ENCODE assay signal across 17 mouse cellular contexts in genomic region chr17:48431054-48431453, GRCm38 (mm10). TPM values are rescaled to one million over a fixed set of nuclear protein-coding genes. Genes with fewer than 3 reads are reported as not detected.
DNase-seq lines count a peak whose midpoint lies in the region; ATAC-seq and TF ChIP-seq lines count a peak whose summit lies in the region.
"Had no signal": no experiment of that assay in that cellular context is flagged by ENCODE, and none has a peak within 500 bp of the region (broad histone marks: within the 10 kb centered on the region; RNA-seq: fewer than 3 reads in every experiment).

No protein-coding gene starts in this region.

- H3K9ac ChIP-seq in heart, embryonic 12.5 days = peak overlapping the region; percentile 85
- H3K9ac ChIP-seq in kidney, postnatal 0 days (ENCODE audit: low read depth, low read length) = no peak overlapping the region
- no peak overlapping the region for H3K9ac ChIP-seq in intestine, embryonic 15.5 days
- no peak overlapping the region for H3K9ac ChIP-seq in stomach, embryonic 16.5 days (ENCODE audit: low read length)
- H3K9ac ChIP-seq: embryonic facial prominence, embryonic 15.5 days; forebrain, embryonic 12.5 days; liver, embryonic 13.5 days; neural tube, embryonic 13.5 days had no signal

- no peaks in the 10 kb centered on the region for H3K27me3 ChIP-seq in heart, embryonic 12.5 days (replicated peaks)
- no peaks in the 10 kb centered on the region for H3K27me3 ChIP-seq in kidney, postnatal 0 days (ENCODE audit: insufficient read depth, low read length)
- H3K27me3 ChIP-seq in intestine, embryonic 15.5 days (replicated peaks) = no peaks in the 10 kb centered on the region
- no peaks in the 10 kb centered on the region for H3K27me3 ChIP-seq in stomach, embryonic 16.5 days (ENCODE audit: control insufficient read depth, insufficient read depth, low read length)
- H3K27me3 ChIP-seq: embryonic facial prominence, embryonic 15.5 days; forebrain, embryonic 12.5 days; liver, embryonic 13.5 days; neural tube, embryonic 13.5 days had no signal

- TF ChIP-seq CTCF in kidney, postnatal 0 days (IDR thresholded peaks at IDR 0.05; ENCODE audit: low read depth) = no peak

- no peaks in the 10 kb centered on the region for H3K9me3 ChIP-seq in heart, embryonic 12.5 days (replicated peaks)
- H3K9me3 ChIP-seq in kidney, postnatal 0 days (replicated peaks; ENCODE audit: low read length) = no peaks in the 10 kb centered on the region
- no peaks in the 10 kb centered on the region for H3K9me3 ChIP-seq in intestine, embryonic 15.5 days
- no peaks in the 10 kb centered on the region for H3K9me3 ChIP-seq in stomach, embryonic 16.5 days (replicated peaks; ENCODE audit: control insufficient read depth, low read length)
- H3K9me3 ChIP-seq: embryonic facial prominence, embryonic 15.5 days; forebrain, embryonic 12.5 days; liver, embryonic 13.5 days; neural tube, embryonic 13.5 days had no signal

- H3K36me3 ChIP-seq in heart, embryonic 12.5 days = 0 out of 2 replicates have a peak, but pooled peaks cover 4% of the 10 kb centered on the region
- no peaks in the 10 kb centered on the region for H3K36me3 ChIP-seq in kidney, postnatal 0 days (ENCODE audit: insufficient read depth, low read length)
- H3K36me3 ChIP-seq in intestine, embryonic 15.5 days = no peaks in the 10 kb centered on the region
- no peaks in the 10 kb centered on the region for H3K36me3 ChIP-seq in stomach, embryonic 16.5 days (ENCODE audit: control insufficient read depth, insufficient read depth, low read length)
- H3K36me3 ChIP-seq: embryonic facial prominence, embryonic 15.5 days; forebrain, embryonic 12.5 days; liver, embryonic 13.5 days; neural tube, embryonic 13.5 days had no signal

- 55% methylated on average over 5 of the region's 5 CpGs for WGBS in heart, embryonic 12.5 days
- WGBS in kidney, postnatal 0 days = 57% methylated on average over 5 of the region's 5 CpGs
- WGBS in intestine, embryonic 15.5 days = 64% methylated on average over 5 of the region's 5 CpGs
- WGBS in stomach, embryonic 16.5 days = 61% methylated on average over 5 of the region's 5 CpGs

- ATAC-seq in heart, embryonic 12.5 days (ENCODE audit: insufficient number of reproducible peaks, low FRiP score) = no peak
- ATAC-seq in kidney, postnatal 0 days (replicated peaks; ENCODE audit: low FRiP score, low read depth) = no peak
- no peak for ATAC-seq in intestine, embryonic 15.5 days
- no peak for ATAC-seq in stomach, embryonic 16.5 days (ENCODE audit: insufficient read depth, low FRiP score)

- peak overlapping the region; percentile 61 for H3K4me3 ChIP-seq in heart, embryonic 12.5 days
- no peak overlapping the region for H3K4me3 ChIP-seq in kidney, postnatal 0 days (replicated peaks; ENCODE audit: low read depth, low read length)
- no peak overlapping the region for H3K4me3 ChIP-seq in intestine, embryonic 15.5 days (replicated peaks)
- no peak overlapping the region for H3K4me3 ChIP-seq in stomach, embryonic 16.5 days (replicated peaks; ENCODE audit: low read length)
- H3K4me3 ChIP-seq: forebrain, embryonic 12.5 days; liver, embryonic 13.5 days; neural tube, embryonic 13.5 days had no signal

- H3K4me2 ChIP-seq in heart, embryonic 12.5 days = peak overlapping the region; percentile 81
- H3K4me2 ChIP-seq in kidney, postnatal 0 days (ENCODE audit: low read length) = no peak overlapping the region
- H3K4me2 ChIP-seq in intestine, embryonic 15.5 days (replicated peaks) = no peak overlapping the region
- H3K4me2 ChIP-seq in stomach, embryonic 16.5 days (ENCODE audit: low read depth, low read length) = no peak overlapping the region
- H3K4me2 ChIP-seq: embryonic facial prominence, embryonic 15.5 days; forebrain, embryonic 12.5 days; liver, embryonic 13.5 days; neural tube, embryonic 13.5 days had no signal

- DNase-seq in heart, postnatal 25 days (ENCODE audit: low spot score) = no peak
- no peak for DNase-seq in kidney, postnatal 0 days (ENCODE audit: low spot score)
- DNase-seq in kidney, adult 8-10 months = no peak
- no peak for DNase-seq in layer of hippocampus, postnatal 14 days (ENCODE audit: low spot score in 2 of 2)
- DNase-seq: adrenal gland, postnatal 10 days; cerebellum, adult 2 months; left cerebral cortex, postnatal 4 days; liver, embryonic 13.5 days; retina, postnatal 1 day had no signal

- peak overlapping the region; percentile 98 for H3K27ac ChIP-seq in heart, embryonic 12.5 days (ENCODE audit: poor library complexity, severe bottlenecking)
- peak overlapping the region; percentile 5; the same call in 1 of the 2 replicates for H3K27ac ChIP-seq in kidney, postnatal 0 days
- peak overlapping the region; percentile 67 for H3K27ac ChIP-seq in intestine, embryonic 15.5 days
- peak overlapping the region; percentile 70 for H3K27ac ChIP-seq in stomach, embryonic 16.5 days (ENCODE audit: low read length)
- H3K27ac ChIP-seq: embryonic facial prominence, embryonic 15.5 days; forebrain, embryonic 12.5 days; liver, embryonic 13.5 days; neural tube, embryonic 13.5 days had no signal

- intact Hi-C loops in heart, postnatal 25 days (cut with DNase I) = no loop called here

- peaks cover 84% of the 10 kb centered on the region for H3K4me1 ChIP-seq in heart, embryonic 12.5 days (replicated peaks)
- peaks cover 24% of the 10 kb centered on the region for H3K4me1 ChIP-seq in kidney, postnatal 0 days (replicated peaks; ENCODE audit: insufficient read depth, low read length)
- H3K4me1 ChIP-seq in intestine, embryonic 15.5 days (replicated peaks) = peaks cover 53% of the 10 kb centered on the region
- peaks cover 55% of the 10 kb centered on the region for H3K4me1 ChIP-seq in stomach, embryonic 16.5 days (ENCODE audit: control insufficient read depth, insufficient read depth, low read length)

RNA-seq across cellular contexts. Expression of gene Apobec2, which starts 1.7 kb away (rescaled TPM):
- polyA plus RNA-seq in heart, embryonic 12.5 days (2016; fragmentation: Nextera tagmentation; extraction: Ambion mirVana) = 199 and 207 TPM in 2 replicates
- 100 to 1,000 TPM; 245 to 262 TPM for total RNA-seq in heart, postnatal 25 days (2021)
- polyA plus RNA-seq in kidney, postnatal 0 days (2015; fragmentation: Nextera tagmentation; extraction: Ambion mirVana) = 0.80 and 0.93 TPM in 2 replicates
- 3.8 and 4.1 TPM in 2 replicates for polyA plus RNA-seq in intestine, embryonic 15.5 days (2015; fragmentation: Nextera tagmentation; extraction: Ambion mirVana)
- polyA plus RNA-seq in stomach, embryonic 16.5 days (2015; fragmentation: Nextera tagmentation; extraction: Ambion mirVana) = 5.6 and 31.0 TPM in 2 replicates
- under 1 TPM; 0.30 to 0.45 TPM for total RNA-seq in layer of hippocampus, postnatal 14 days (2021)
- total RNA-seq: hematopoietic stem cell, adult 5-6 weeks had no signal

RNA-seq across cellular contexts. Expression of gene Tspo2, which starts 20.3 kb away (rescaled TPM):
- 4.5 and 5.7 TPM in 2 replicates for polyA plus RNA-seq in heart, embryonic 12.5 days (2016; fragmentation: Nextera tagmentation; extraction: Ambion mirVana)
- total RNA-seq in heart, postnatal 25 days (2021) = 1 to 10 TPM in 1 of 2 experiments, under 1 TPM in 1; 0.91 to 1.2 TPM
- 0.62 and 1.2 TPM in 2 replicates for polyA plus RNA-seq in kidney, postnatal 0 days (2015; fragmentation: Nextera tagmentation; extraction: Ambion mirVana)
- 3.5 and 4.4 TPM in 2 replicates for polyA plus RNA-seq in intestine, embryonic 15.5 days (2015; fragmentation: Nextera tagmentation; extraction: Ambion mirVana)
- 8.1 and 8.5 TPM in 2 replicates for polyA plus RNA-seq in stomach, embryonic 16.5 days (2015; fragmentation: Nextera tagmentation; extraction: Ambion mirVana)
- under 1 TPM in 1 of 2 experiments, not detected in 1; 0.79 TPM for total RNA-seq in layer of hippocampus, postnatal 14 days (2021)
- polyA plus RNA-seq: urinary bladder, adult 2 months had no signal

RNA-seq across cellular contexts. Expression of gene Oard1, which starts 21.2 kb away (rescaled TPM):
- 43.6 and 45.4 TPM in 2 replicates for polyA plus RNA-seq in heart, embryonic 12.5 days (2016; fragmentation: Nextera tagmentation; extraction: Ambion mirVana)
- total RNA-seq in heart, postnatal 25 days (2021) = 10 to 100 TPM; 12.9 to 14.3 TPM
- 77.5 and 82.6 TPM in 2 replicates for polyA plus RNA-seq in kidney, postnatal 0 days (2015; fragmentation: Nextera tagmentation; extraction: Ambion mirVana)
- 72.8 and 73.2 TPM in 2 replicates for polyA plus RNA-seq in intestine, embryonic 15.5 days (2015; fragmentation: Nextera tagmentation; extraction: Ambion mirVana)
- polyA plus RNA-seq in stomach, embryonic 16.5 days (2015; fragmentation: Nextera tagmentation; extraction: Ambion mirVana) = 54.4 and 54.5 TPM in 2 replicates
- total RNA-seq in layer of hippocampus, postnatal 14 days (2021) = 10 to 100 TPM; 10.7 to 11.2 TPM

RNA-seq across cellular contexts. Expression of gene Nfya, which starts 21.3 kb away (rescaled TPM):
- 13.7 and 14.0 TPM in 2 replicates for polyA plus RNA-seq in heart, embryonic 12.5 days (2016; fragmentation: Nextera tagmentation; extraction: Ambion mirVana)
- total RNA-seq in heart, postnatal 25 days (2021) = 10 to 100 TPM; 19.6 to 21.4 TPM
- 8.0 and 8.1 TPM in 2 replicates for polyA plus RNA-seq in kidney, postnatal 0 days (2015; fragmentation: Nextera tagmentation; extraction: Ambion mirVana)
- 11.2 and 12.5 TPM in 2 replicates for polyA plus RNA-seq in intestine, embryonic 15.5 days (2015; fragmentation: Nextera tagmentation; extraction: Ambion mirVana)
- polyA plus RNA-seq in stomach, embryonic 16.5 days (2015; fragmentation: Nextera tagmentation; extraction: Ambion mirVana) = 11.3 and 12.4 TPM in 2 replicates
- total RNA-seq in layer of hippocampus, postnatal 14 days (2021) = 10 to 100 TPM; 30.3 to 42.0 TPM

RNA-seq across cellular contexts. Expression of gene Unc5cl, which starts 23.6 kb away (rescaled TPM):
- polyA plus RNA-seq in heart, embryonic 12.5 days (2016; fragmentation: Nextera tagmentation; extraction: Ambion mirVana) = 0.09 and 0.36 TPM in 2 replicates
- under 1 TPM; 0.14 to 0.16 TPM for total RNA-seq in heart, postnatal 25 days (2021)
- polyA plus RNA-seq in kidney, postnatal 0 days (2015; fragmentation: Nextera tagmentation; extraction: Ambion mirVana) = 3.6 and 3.9 TPM in 2 replicates
- polyA plus RNA-seq in intestine, embryonic 15.5 days (2015; fragmentation: Nextera tagmentation; extraction: Ambion mirVana) = 36.3 and 38.9 TPM in 2 replicates
- 13.7 and 13.8 TPM in 2 replicates for polyA plus RNA-seq in stomach, embryonic 16.5 days (2015; fragmentation: Nextera tagmentation; extraction: Ambion mirVana)
- 1 to 10 TPM in 1 of 2 experiments, under 1 TPM in 1; 0.36 to 1.0 TPM for total RNA-seq in layer of hippocampus, postnatal 14 days (2021)
- polyA plus RNA-seq: embryonic facial prominence, embryonic 15.5 days had no signal

Comparison
In these comparisons a context has a peak if more than half of its experiments do, and no peak if none do; other contexts are left out.
1. H3K27ac ChIP-seq: peak in every context shown above with its lines; median percentile 98 in heart, embryonic 12.5 days; 70 in stomach, embryonic 16.5 days; 67 in intestine, embryonic 15.5 days; 5 in kidney, postnatal 0 days.